Mouse (Mus musculus) intestine, embryonic 16.5 days (tissue): ENCODE measurements around the gene Rdh8. TPM values are rescaled to one million over a fixed set of nuclear protein-coding genes. Genes with fewer than 3 reads are reported as not detected.
"Not testable (repeated sequence)": the region's sequence is repeated elsewhere in the genome, so short reads cannot be mapped to it uniquely, and the experiment has no call there.

ENCODE experiments used
- ATAC-seq: fragments of 200-750 bp; cut with Nextera tagmentation; 2 replicates; pipeline ENCODE4 v1.8.0; 2017; ENCODE audit warnings: moderate TSS enrichment, moderate library complexity
- H3K27ac ChIP-seq: fragments of 300-500 bp; sonication (generic); 2 replicates; pipeline ENCODE4 v1.5.1; 2014; ENCODE audit warnings: mild to moderate bottlenecking, low read length
- H3K27me3 ChIP-seq: fragments of 300-500 bp; sonication (generic); replicated peaks from 2 replicates; pipeline ENCODE4 v1.6.1; 2014; ENCODE audit warnings: low read length, control low read depth, mixed read lengths; ENCODE audit not compliant: control insufficient read depth, insufficient read depth
- H3K36me3 ChIP-seq: fragments of 300-500 bp; sonication (generic); 2 replicates; pipeline ENCODE4 v1.6.1; 2014; ENCODE audit warnings: low read length, control low read depth; ENCODE audit not compliant: control insufficient read depth, insufficient read depth
- H3K4me1 ChIP-seq: fragments of 300-500 bp; sonication (generic); 2 replicates; pipeline ENCODE4 v1.6.1; 2014; ENCODE audit warnings: low read length, control low read depth, mixed read lengths; ENCODE audit not compliant: control insufficient read depth, insufficient read depth
- H3K4me2 ChIP-seq: fragments of 300-500 bp; sonication (generic); 2 replicates; pipeline ENCODE4 v1.6.1; 2014; ENCODE audit warnings: low read depth, low read length, control low read depth
- H3K4me3 ChIP-seq: fragments of 300-500 bp; sonication (generic); 2 replicates; pipeline ENCODE4 v1.5.1; 2014; ENCODE audit warnings: mild to moderate bottlenecking, low read length
- H3K9ac ChIP-seq: fragments of 300-500 bp; sonication (generic); 2 replicates; pipeline ENCODE4 v1.6.1; 2014; ENCODE audit warnings: low read depth, low read length
- H3K9me3 ChIP-seq: fragments of 300-500 bp; sonication (generic); 2 replicates; pipeline ENCODE4 v1.6.1; 2016; ENCODE audit warnings: low read length, control low read depth; ENCODE audit not compliant: control insufficient read depth
- WGBS: fragments of 180-500 bp; shearing (Covaris S2); extraction: QIAGEN DNeasy Blood & Tissue Kit; methylation state at CpG from one replicate; pipeline ENCODE4 v1.1.7; 2014; 5-methylcytosine and 5-hydroxymethylcytosine counted together
- polyA plus RNA-seq: library from polyadenylated mRNA; unstranded; fragments of >200 nt; fragmentation: Nextera tagmentation; extraction: Ambion mirVana; gene quantifications from 2 replicates; pipeline ENCODE4 v1.2.1, GENCODE M21; 2015

The Rdh8 gene
- polyA plus RNA-seq, 1 experiment from 2014 or later = not detected

- 0 out of 2 replicates have a peak, but pooled peaks cover 5% of the 10 kb centered on the region for H3K4me1 ChIP-seq
- WGBS = 16% methylated on average over 19 of the region's 19 CpGs
Measured at GRCm38 (mm10) chr9:20830901-20831643, 12.8 kb downstream of the Rdh8 start.

GRCm38 (mm10) chr9:20834881-20835280 lies 16.6 kb downstream of the Rdh8 start:
- ATAC-seq = no peak
- H3K9me3 ChIP-seq = no peaks in the 10 kb centered on the region
- H3K9ac ChIP-seq = no peak overlapping the region
- 79% methylated on average over 1 of the region's 1 CpGs for WGBS
- H3K27ac ChIP-seq = no peak overlapping the region
- no peaks in the 10 kb centered on the region for H3K36me3 ChIP-seq
- H3K4me2 ChIP-seq = no peak overlapping the region
- no peak overlapping the region for H3K4me3 ChIP-seq
- 0 out of 2 replicates have a peak, but pooled peaks cover 5% of the 10 kb centered on the region for H3K4me1 ChIP-seq
- H3K27me3 ChIP-seq = no peaks in the 10 kb centered on the region; the same call in 1 of the 2 replicates

More at GRCm38 (mm10) chr9:20830901-20831643, 12.8 kb downstream of the Rdh8 start:
- Histone ChIP-seq H3K9ac (peak overlapping the region; percentile 48; the same call in 1 of the 2 replicates), H3K27ac (no peak overlapping the region), H3K27me3 (no peaks in the 10 kb centered on the region; the same call in 1 of the 2 replicates), H3K36me3 (no peaks in the 10 kb centered on the region), H3K4me2 (no peak overlapping the region), H3K4me3 (no peak overlapping the region), H3K9me3 (no peaks in the 10 kb centered on the region)
- ATAC-seq = peak; percentile 92

- not testable (repeated sequence) for H3K4me2 ChIP-seq, H3K36me3 ChIP-seq, H3K4me1 ChIP-seq, H3K9me3 ChIP-seq, H3K27ac ChIP-seq, ATAC-seq, H3K9ac ChIP-seq, H3K27me3 ChIP-seq, H3K4me3 ChIP-seq
- 89% methylated on average over 11 of the region's 11 CpGs for WGBS
Measured at GRCm38 (mm10) chr9:20835431-20835954, 17.2 kb downstream of the Rdh8 start.

GRCm38 (mm10) chr9:20837184-20837947 lies 19.1 kb downstream of the Rdh8 start:
- Histone ChIP-seq H3K36me3 (no peaks in the 10 kb centered on the region), H3K4me3 (no peak overlapping the region), H3K27me3 (no peaks in the 10 kb centered on the region), H3K27ac (no peak overlapping the region), H3K4me2 (no peak overlapping the region), H3K4me1 (no peaks in the 10 kb centered on the region), H3K9me3 (no peaks in the 10 kb centered on the region), H3K9ac (no peak overlapping the region)
- 72% methylated on average over 9 of the region's 9 CpGs for WGBS
- no peak for ATAC-seq

GRCm38 (mm10) chr9:20838931-20839330 lies 20.6 kb downstream of the Rdh8 start:
- Histone ChIP-seq H3K9ac (no peak overlapping the region), H3K36me3 (no peaks in the 10 kb centered on the region), H3K4me3 (no peak overlapping the region), H3K4me1 (no peaks in the 10 kb centered on the region), H3K27ac (no peak overlapping the region), H3K4me2 (no peak overlapping the region), H3K9me3 (no peaks in the 10 kb centered on the region), H3K27me3 (no peaks in the 10 kb centered on the region)
- WGBS = 49% methylated on average over 6 of the region's 6 CpGs
- no peak for ATAC-seq

GRCm38 (mm10) chr9:20842211-20842610 lies 23.9 kb downstream of the Rdh8 start:
- Histone ChIP-seq H3K27ac (no peak overlapping the region), H3K36me3 (no peaks in the 10 kb centered on the region), H3K4me3 (no peak overlapping the region), H3K9ac (no peak overlapping the region), H3K9me3 (no peaks in the 10 kb centered on the region), H3K27me3 (no peaks in the 10 kb centered on the region; the same call in 1 of the 2 replicates), H3K4me1 (no peaks in the 10 kb centered on the region), H3K4me2 (no peak overlapping the region)
- ATAC-seq = no peak
- WGBS = 43% methylated on average over 4 of the region's 4 CpGs

GRCm38 (mm10) chr9:20842670-20843069 lies 24.4 kb downstream of the Rdh8 start:
- H3K9ac ChIP-seq = no peak overlapping the region
- H3K4me3 ChIP-seq = no peak overlapping the region
- H3K36me3 ChIP-seq = no peaks in the 10 kb centered on the region
- H3K9me3 ChIP-seq = no peaks in the 10 kb centered on the region
- H3K4me2 ChIP-seq = no peak overlapping the region
- no peak overlapping the region for H3K27ac ChIP-seq
- no peak for ATAC-seq
- WGBS = 34% methylated on average over 2 of the region's 2 CpGs
- no peaks in the 10 kb centered on the region; the same call in 1 of the 2 replicates for H3K27me3 ChIP-seq
- no peaks in the 10 kb centered on the region for H3K4me1 ChIP-seq

GRCm38 (mm10) chr9:20850179-20850578 lies 31.9 kb downstream of the Rdh8 start:
- Histone ChIP-seq H3K4me2 (no peak overlapping the region), H3K27ac (no peak overlapping the region), H3K9ac (no peak overlapping the region), H3K4me1 (no peaks in the 10 kb centered on the region), H3K4me3 (no peak overlapping the region), H3K9me3 (no peaks in the 10 kb centered on the region), H3K27me3 (no peaks in the 10 kb centered on the region; the same call in 1 of the 2 replicates), H3K36me3 (no peaks in the 10 kb centered on the region)
- no peak for ATAC-seq
- 89% methylated on average over 2 of the region's 2 CpGs for WGBS

GRCm38 (mm10) chr9:20857131-20857530 lies 38.8 kb downstream of the Rdh8 start:
- H3K27ac ChIP-seq = no peak overlapping the region
- WGBS = 5% methylated on average over 6 of the region's 6 CpGs
- no peaks in the 10 kb centered on the region for H3K36me3 ChIP-seq
- no peaks in the 10 kb centered on the region for H3K4me1 ChIP-seq
- no peaks in the 10 kb centered on the region for H3K27me3 ChIP-seq
- no peak overlapping the region for H3K4me2 ChIP-seq
- ATAC-seq = peak; percentile 44; the same call in 1 of the 2 replicates
- no peak overlapping the region for H3K4me3 ChIP-seq
- H3K9me3 ChIP-seq = no peaks in the 10 kb centered on the region
- H3K9ac ChIP-seq = no peak overlapping the region
